8 mouse cellular contexts compared by ENCODE assay signal in the genomic region with DNA sequence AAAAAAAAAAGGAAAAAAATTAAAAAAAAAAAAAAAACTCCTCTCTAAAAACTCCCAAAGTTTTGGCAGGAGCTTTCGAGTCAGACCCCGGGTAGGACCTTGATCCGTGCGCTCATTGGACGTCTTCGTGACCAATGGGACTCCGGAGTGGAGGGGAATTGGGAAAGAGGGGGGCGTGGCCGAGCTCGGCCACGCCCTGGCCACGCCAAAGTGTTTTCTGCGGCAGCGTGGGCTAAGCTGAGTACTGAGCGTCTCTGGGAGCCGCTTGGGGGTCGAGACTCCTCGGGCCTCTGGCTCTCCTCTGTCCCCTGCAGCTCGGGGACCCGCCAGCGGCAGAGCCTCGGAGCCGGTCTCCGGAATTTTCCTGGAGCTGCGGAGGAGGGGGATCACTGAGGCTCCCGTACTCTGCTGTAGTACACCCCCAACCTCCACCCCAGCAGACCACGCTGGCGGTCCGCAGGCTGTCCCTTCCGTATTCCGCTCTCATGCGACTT. TPM values are rescaled to one million over a fixed set of nuclear protein-coding genes. Genes with fewer than 3 reads are reported as not detected.
DNase-seq lines count a peak whose midpoint lies in the region; ATAC-seq and TF ChIP-seq lines count a peak whose summit lies in the region.

A gene (minus strand): TSS at position 64 of the 494 bp plus-strand sequence.

- H3K27me3 ChIP-seq in forebrain, postnatal 0 days (ENCODE audit: insufficient read depth, low read length), result peaks cover 58% of the 10 kb centered on the region
- H3K27me3 ChIP-seq in hindbrain, embryonic 12.5 days, result peaks cover 92% of the 10 kb centered on the region
- peaks cover 15% of the 10 kb centered on the region for H3K27me3 ChIP-seq in liver, adult 2 months (ENCODE audit: control insufficient read depth, insufficient read depth, low read length)
- H3K27me3 ChIP-seq in midbrain, postnatal 0 days (ENCODE audit: insufficient read depth, low read length), result peaks cover 66% of the 10 kb centered on the region
- peaks cover 26% of the 10 kb centered on the region for H3K27me3 ChIP-seq in thymus, adult 2 months (ENCODE audit: control insufficient read depth, insufficient read depth, low read length)

- peak within 1 kb of the TSS; percentile 33 for H3K4me3 ChIP-seq in forebrain, postnatal 0 days (ENCODE audit: low read depth, low read length)
- peak within 1 kb of the TSS; percentile 47 for H3K4me3 ChIP-seq in hindbrain, embryonic 12.5 days
- peak within 1 kb of the TSS; percentile 64 for H3K4me3 ChIP-seq in liver, adult 2 months (ENCODE audit: insufficient read depth, low read depth, low read length)
- H3K4me3 ChIP-seq in midbrain, postnatal 0 days (ENCODE audit: low read depth, low read length), result peak within 1 kb of the TSS; percentile 32
- H3K4me3 ChIP-seq in thymus, adult 2 months (ENCODE audit: control insufficient read depth, insufficient read depth, low read length), result peak within 1 kb of the TSS; percentile 67

- H3K36me3 ChIP-seq in forebrain, postnatal 0 days (ENCODE audit: insufficient read depth), result no peaks in the 10 kb centered on the region
- H3K36me3 ChIP-seq in hindbrain, embryonic 12.5 days, result no peaks in the 10 kb centered on the region
- peaks cover 3% of the 10 kb centered on the region; the same call in 1 of the 2 replicates for H3K36me3 ChIP-seq in liver, adult 2 months (ENCODE audit: control insufficient read depth, insufficient read depth, low read length)
- no peaks in the 10 kb centered on the region for H3K36me3 ChIP-seq in midbrain, postnatal 0 days (ENCODE audit: insufficient read depth, low read length)
- H3K36me3 ChIP-seq in thymus, adult 2 months (ENCODE audit: control insufficient read depth, insufficient read depth, low read length), result no peaks in the 10 kb centered on the region

- peak; percentile 54 for ATAC-seq in forebrain, postnatal 0 days
- peak; percentile 92 for ATAC-seq in hindbrain, embryonic 12.5 days (ENCODE audit: low FRiP score)
- ATAC-seq in midbrain, postnatal 0 days (ENCODE audit: low FRiP score), result peak; percentile 49; the same call in 1 of the 2 replicates

- peak within 1 kb of the TSS; percentile 22; the same call in 1 of the 2 replicates for H3K9ac ChIP-seq in forebrain, postnatal 0 days
- peak within 1 kb of the TSS; percentile 57 for H3K9ac ChIP-seq in hindbrain, embryonic 12.5 days
- peak within 1 kb of the TSS; percentile 83 for H3K9ac ChIP-seq in liver, adult 2 months (ENCODE audit: low read depth, low read length)
- 0 out of 2 replicates have a peak within 1 kb of the TSS, but pooled peaks have one; percentile 29 for H3K9ac ChIP-seq in midbrain, postnatal 0 days (replicated peaks; ENCODE audit: low read length, poor library complexity, severe bottlenecking)

- under 1% methylated on average over 31 of the region's 32 CpGs for WGBS in forebrain, postnatal 0 days
- under 1% methylated on average over 32 of the region's 32 CpGs for WGBS in hindbrain, embryonic 12.5 days
- 2% methylated on average over 32 of the region's 32 CpGs for WGBS in liver, adult 2 months
- WGBS in midbrain, postnatal 0 days, result under 1% methylated on average over 32 of the region's 32 CpGs
- under 1% methylated on average over 31 of the region's 32 CpGs for WGBS in thymus, adult 2 months

- no peaks in the 10 kb centered on the region for H3K4me1 ChIP-seq in forebrain, postnatal 0 days (ENCODE audit: insufficient read depth)
- H3K4me1 ChIP-seq in hindbrain, embryonic 12.5 days, result peaks cover 21% of the 10 kb centered on the region
- H3K4me1 ChIP-seq in liver, adult 2 months (ENCODE audit: control insufficient read depth, insufficient read depth, low read length), result no peaks in the 10 kb centered on the region
- 0 out of 2 replicates have a peak, but pooled peaks cover 1% of the 10 kb centered on the region for H3K4me1 ChIP-seq in midbrain, postnatal 0 days (ENCODE audit: insufficient read depth, low read length)
- peaks cover 24% of the 10 kb centered on the region for H3K4me1 ChIP-seq in thymus, adult 2 months (replicated peaks; ENCODE audit: control insufficient read depth, insufficient read depth, low read length)

- TF ChIP-seq POLR2A in liver, adult 2 months (IDR thresholded peaks at IDR 0.05; ENCODE audit: extremely low read depth, insufficient read depth, low read length), result peak; percentile 40; the same call in 1 of the 2 replicates
- no peak for TF ChIP-seq POLR2A in thymus, adult 2 months (IDR thresholded peaks at IDR 0.05; ENCODE audit: control insufficient read depth, extremely low read depth, insufficient read depth, low read length, poor library complexity)

- 0 out of 2 replicates have a peak within 1 kb of the TSS, but pooled peaks have one; percentile 21 for H3K27ac ChIP-seq in forebrain, postnatal 0 days (ENCODE audit: low read depth, low read length)
- peak within 1 kb of the TSS; percentile 64; the same call in 1 of the 2 replicates for H3K27ac ChIP-seq in hindbrain, embryonic 12.5 days
- peak within 1 kb of the TSS; percentile 90 for H3K27ac ChIP-seq in liver, adult 2 months (replicated peaks; ENCODE audit: insufficient read depth, low read depth, low read length)
- no peak within 1 kb of the TSS for H3K27ac ChIP-seq in midbrain, postnatal 0 days (ENCODE audit: low read depth, low read length)
- no peak within 1 kb of the TSS for H3K27ac ChIP-seq in thymus, adult 2 months (ENCODE audit: control insufficient read depth, insufficient read depth, low read length)

- no peaks in the 10 kb centered on the region for H3K9me3 ChIP-seq in forebrain, postnatal 0 days (ENCODE audit: low read length)
- no peaks in the 10 kb centered on the region for H3K9me3 ChIP-seq in hindbrain, embryonic 12.5 days (replicated peaks)
- H3K9me3 ChIP-seq in midbrain, postnatal 0 days (ENCODE audit: low read length), result no peaks in the 10 kb centered on the region

- peak; percentile 94 for DNase-seq in MN1 (ENCODE audit: low spot score)
- peak; percentile 51 for DNase-seq in brain, adult 2 months (ENCODE audit: low read depth, low spot score)
- DNase-seq in forebrain, postnatal 0 days, result peak; percentile 61
- DNase-seq in liver, adult 2 months (ENCODE audit: extremely low read depth, low read depth, low spot score), result peak; percentile 61
- peak; percentile 74 for DNase-seq in midbrain, postnatal 0 days (ENCODE audit: low spot score)
- peak; percentile 31 for DNase-seq in thymus, adult 2 months
- no peak for DNase-seq in T-cell, adult 2 months (ENCODE audit: low spot score)

- H3K79me2 ChIP-seq in liver, adult 2 months (ENCODE audit: control insufficient read depth, insufficient read depth, low read length), result no peaks in the 10 kb centered on the region

- TF ChIP-seq CTCF in forebrain, postnatal 0 days (IDR thresholded peaks at IDR 0.05; ENCODE audit: low read depth), result no peak
- TF ChIP-seq CTCF in liver, adult 2 months (IDR thresholded peaks at IDR 0.05; ENCODE audit: low read depth, low read length), result no peak
- TF ChIP-seq CTCF in midbrain, postnatal 0 days (IDR thresholded peaks at IDR 0.05), result no peak
- TF ChIP-seq CTCF in thymus, adult 2 months (IDR thresholded peaks at IDR 0.05; ENCODE audit: borderline replicate concordance, control insufficient read depth, extremely low read depth, insufficient read depth, low read length, poor library complexity), result no peak

- peak within 1 kb of the TSS; percentile 49 for H3K4me2 ChIP-seq in forebrain, postnatal 0 days (ENCODE audit: low read depth)
- peak within 1 kb of the TSS; percentile 80 for H3K4me2 ChIP-seq in hindbrain, embryonic 12.5 days (replicated peaks)
- peak within 1 kb of the TSS; percentile 45 for H3K4me2 ChIP-seq in midbrain, postnatal 0 days (ENCODE audit: low read depth, low read length, poor library complexity, severe bottlenecking)

RNA-seq across cellular contexts. Expression of the gene that starts here (rescaled TPM):
- 1.2 and 2.8 TPM in 2 replicates for total RNA-seq in forebrain, postnatal 0 days (2014; rRNA removed)
- 1.6 and 2.4 TPM in 2 replicates for polyA plus RNA-seq in forebrain, postnatal 0 days (2015; fragmentation: Nextera tagmentation; extraction: Ambion mirVana)
- 5.6 and 9.1 TPM in 2 replicates for polyA plus RNA-seq in hindbrain, embryonic 12.5 days (2016; fragmentation: Nextera tagmentation; extraction: Ambion mirVana)
- total RNA-seq in liver, adult 2 months (2014; rRNA removed), result 1.1 and 2.3 TPM in 2 replicates
- polyA plus RNA-seq in liver, adult 2 months (2012; rRNA removed), result 6.1 and 7.3 TPM in 2 replicates
- total RNA-seq in midbrain, postnatal 0 days (2014; rRNA removed), result 0.71 and 1.5 TPM in 2 replicates
- 1.5 and 1.9 TPM in 2 replicates for polyA plus RNA-seq in midbrain, postnatal 0 days (2015; fragmentation: Nextera tagmentation; extraction: Ambion mirVana)
- polyA plus RNA-seq in thymus, adult 2 months (2012; rRNA removed), result 15.5 and 18.4 TPM in 2 replicates

Comparison
In these comparisons a context has a peak if more than half of its experiments do, and no peak if none do; other contexts are left out.
1. H3K27ac ChIP-seq: peak in forebrain, postnatal 0 days (single experiment), hindbrain, embryonic 12.5 days (single experiment) and liver, adult 2 months (single experiment); none in midbrain, postnatal 0 days (single experiment) and thymus, adult 2 months (single experiment).
2. H3K9ac ChIP-seq: peak in every context shown above with its lines; median percentile 83 in liver, adult 2 months; 57 in hindbrain, embryonic 12.5 days; 29 in midbrain, postnatal 0 days; 22 in forebrain, postnatal 0 days.
3. Peak in every context shown above with its lines, with median percentiles within 50 percentile points of each other: ATAC-seq, H3K4me2 ChIP-seq and H3K4me3 ChIP-seq.